Mouse (Mus musculus) lung, postnatal 0 days (tissue): ENCODE data around the gene Pnma3.

Source experiments
- CTCF ChIP-seq: IDR thresholded peaks from 2 replicates; pipeline ENCODE4 v1.5.1; 2016; ENCODE audit warnings: antibody characterized with exemption, mild to moderate bottlenecking
- EP300 ChIP-seq: IDR thresholded peaks from 2 replicates; pipeline ENCODE4 v1.6.1; 2016; ENCODE audit warnings: antibody characterized with exemption, mild to moderate bottlenecking, control low read depth

DNA sequence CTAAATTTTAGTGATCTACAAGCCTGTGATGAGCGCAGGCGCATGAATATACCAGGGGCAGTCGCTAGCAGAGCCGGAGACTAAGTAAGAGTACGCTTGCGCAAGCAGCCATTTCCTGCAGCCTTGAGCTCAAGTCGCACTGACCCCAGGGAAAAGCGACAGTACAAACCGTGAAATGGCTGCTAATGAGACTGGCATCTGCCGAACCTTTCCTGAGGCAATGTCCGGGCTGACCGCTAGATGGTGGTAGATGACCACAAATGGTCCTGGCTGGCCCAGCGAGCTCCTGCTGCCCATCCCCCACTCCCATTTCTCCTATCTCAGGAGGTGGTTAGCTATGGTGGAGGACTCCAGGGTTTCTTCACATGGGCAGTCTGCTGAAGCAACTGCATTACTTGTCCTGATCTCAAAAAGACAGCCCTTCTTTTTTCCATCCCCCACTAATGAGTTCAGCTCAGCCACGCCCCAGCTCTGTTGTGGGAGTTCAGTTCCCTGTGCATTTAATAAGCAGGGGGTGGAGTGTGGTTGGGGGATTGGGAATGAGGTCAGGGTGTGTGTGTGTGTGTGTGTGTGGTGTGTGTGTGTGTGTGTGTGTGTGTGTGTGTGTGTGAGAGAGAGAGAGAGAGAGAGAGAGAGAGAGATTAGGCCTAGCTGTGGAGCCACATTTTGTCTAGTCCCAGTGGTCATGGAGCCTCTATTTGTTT, 10.6 kb upstream of the Pnma3 start:
- TF ChIP-seq CTCF (peak; percentile 90), EP300 (no peak)
